Mouse (Mus musculus) bone marrow macrophage, adult 2 months (primary cell): Measurements from ENCODE around the gene Commd6.

ENCODE experiments used
- CTCF ChIP-seq: IDR thresholded peaks from 2 replicates; pipeline ENCODE4 v1.5.1; 2012; ENCODE audit warnings: low read depth, mild to moderate bottlenecking, low read length, moderate library complexity
- POLR2A ChIP-seq: IDR thresholded peaks from 2 replicates; pipeline ENCODE4 v1.6.1; 2012; ENCODE audit warnings: mild to moderate bottlenecking, low read depth, low read length, borderline replicate concordance

- no peak for TF ChIP-seq CTCF
- no peak for TF ChIP-seq POLR2A
Observed at GRCm38 (mm10) chr14:101617680-101618079, 22.8 kb downstream of the Commd6 start.
